Mouse (Mus musculus) ES-Bruce4 (cell line): ENCODE measurements around the gene Galnt18.

Source experiments
- CTCF ChIP-seq: IDR thresholded peaks from one replicate; pipeline ENCODE4 v1.8.1; 2011; ENCODE audit warnings: low read depth, low read length
- EP300 ChIP-seq: IDR thresholded peaks from 2 replicates; pipeline ENCODE4 v1.6.1; 2011; ENCODE audit warnings: low read depth, low read length; ENCODE audit not compliant: insufficient read depth

- no peak for TF ChIP-seq CTCF
- no peak for TF ChIP-seq EP300
Measured at GRCm38 (mm10) chr7:111486811-111487333, 292.9 kb downstream of the Galnt18 start.
